Mouse (Mus musculus): ENCODE results near the gene Hps1.
"Not testable (repeated sequence)": the region's sequence is repeated elsewhere in the genome, so short reads cannot be mapped to it uniquely, and the experiment has no call there.

The Hps1 gene

DNA sequence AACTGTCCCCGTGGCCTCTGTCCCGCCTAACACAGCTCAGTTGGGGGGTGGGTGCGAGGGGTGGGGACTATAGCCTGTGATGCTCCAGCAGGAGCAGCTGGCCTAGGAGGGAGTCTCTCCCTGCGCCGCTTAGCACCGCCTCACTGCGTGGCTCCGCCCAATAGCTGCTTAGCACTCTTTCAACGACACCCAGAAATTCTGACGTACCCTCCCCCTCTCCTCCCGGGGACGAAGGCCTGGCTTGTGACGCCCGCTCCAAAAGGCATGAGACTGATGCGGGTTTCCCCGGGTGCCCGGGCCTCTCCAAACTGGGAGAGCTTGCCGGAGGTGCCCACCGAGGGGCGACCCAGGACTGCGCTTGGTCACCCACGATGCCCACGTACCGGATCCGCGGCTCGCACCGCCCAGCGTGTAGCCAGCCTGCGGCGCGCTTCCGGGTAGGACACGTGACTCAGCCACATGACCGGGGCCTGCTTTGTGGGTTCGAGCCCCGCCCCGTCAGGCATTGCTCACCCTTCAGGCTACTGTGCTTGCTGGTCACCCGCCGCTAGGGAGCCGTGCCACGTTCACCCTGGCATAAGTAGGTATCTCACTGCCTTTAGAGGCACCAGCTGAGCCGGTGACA lies at the start of gene Hps1:
TSS of gene Hps1 (minus strand) at position 448 of the 625 bp plus-strand sequence.
- DNase-seq: peak; percentile 84

DNA sequence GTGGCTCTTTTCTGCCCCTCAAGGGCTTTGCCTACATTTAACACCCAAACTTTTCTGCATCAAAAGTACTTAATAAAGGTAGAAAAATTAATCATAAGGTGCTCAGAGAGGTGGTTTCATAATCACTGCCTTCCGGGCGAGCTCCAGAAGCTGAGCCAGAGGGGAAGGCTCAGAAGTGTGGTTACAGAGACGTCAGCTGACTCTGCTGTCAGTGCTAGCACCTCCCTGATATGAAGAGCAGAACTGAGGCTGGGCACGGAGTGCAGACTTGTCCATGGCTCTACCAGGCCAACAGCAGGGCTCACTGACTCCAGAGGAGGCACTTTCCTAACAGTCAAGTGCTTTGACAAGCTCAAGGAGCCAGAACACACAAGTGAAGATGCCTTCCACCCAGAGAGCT lies 49.4 kb upstream of the Hps1 start:
- no peak for DNase-seq

DNA sequence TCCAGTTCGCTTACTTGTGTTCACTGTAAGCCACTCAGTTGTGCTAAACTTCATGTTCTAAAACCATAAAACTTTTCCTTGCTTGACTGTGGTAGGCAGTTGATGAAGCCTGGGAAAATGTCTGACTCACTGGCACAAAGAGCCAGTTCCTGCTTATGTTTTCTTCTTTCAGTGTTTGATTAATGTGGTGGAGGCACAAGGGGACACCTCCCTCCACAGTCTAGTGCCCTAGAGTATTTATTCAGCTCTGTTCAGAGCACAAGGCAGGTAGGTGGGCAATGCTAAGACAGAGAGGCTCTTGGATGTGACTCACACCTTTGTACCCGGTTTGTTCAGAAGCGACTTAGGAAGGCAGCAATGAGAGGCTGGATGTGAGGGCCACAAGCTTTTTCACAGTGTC lies 48.1 kb upstream of the Hps1 start:
- DNase-seq: no peak

DNA sequence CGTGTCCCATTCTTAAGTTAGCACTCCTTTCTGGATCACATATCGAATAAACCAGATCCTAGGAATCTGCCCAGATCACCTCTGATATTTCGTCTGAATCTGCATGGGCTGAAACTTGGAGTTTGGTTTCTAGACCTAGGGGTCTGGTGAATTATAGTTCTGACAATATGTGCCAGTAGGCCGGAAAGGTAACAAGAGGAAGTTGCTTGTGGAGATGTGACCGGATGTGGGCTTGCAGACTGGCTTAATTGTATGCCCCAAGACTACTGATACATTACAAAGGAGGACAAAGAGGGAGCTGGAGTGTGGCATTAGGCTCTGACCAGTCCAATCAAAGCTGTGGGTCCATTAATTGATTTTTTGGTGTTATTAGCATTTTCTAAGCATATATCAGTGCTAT lies 40.3 kb upstream of the Hps1 start:
- DNase-seq: no peak

DNA sequence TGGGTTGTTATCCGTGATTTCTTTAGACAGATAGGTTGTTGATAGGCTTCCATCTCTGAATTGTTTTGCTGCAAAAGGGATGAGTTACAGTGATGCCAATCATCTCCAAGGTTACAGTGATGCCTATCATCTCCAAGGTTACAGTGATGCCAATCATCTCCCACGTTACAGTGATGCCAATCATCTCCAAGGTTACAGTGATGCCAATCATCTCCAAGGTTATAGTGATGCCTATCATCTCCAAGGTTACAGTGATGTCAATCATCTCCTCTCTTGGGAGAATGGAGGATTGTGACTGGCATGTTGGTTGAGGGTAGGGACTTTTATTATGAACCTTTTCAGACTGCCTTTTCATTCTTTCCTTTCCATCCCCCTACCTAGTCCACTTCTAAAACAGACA lies 38.0 kb upstream of the Hps1 start:
- no peak for DNase-seq

DNA sequence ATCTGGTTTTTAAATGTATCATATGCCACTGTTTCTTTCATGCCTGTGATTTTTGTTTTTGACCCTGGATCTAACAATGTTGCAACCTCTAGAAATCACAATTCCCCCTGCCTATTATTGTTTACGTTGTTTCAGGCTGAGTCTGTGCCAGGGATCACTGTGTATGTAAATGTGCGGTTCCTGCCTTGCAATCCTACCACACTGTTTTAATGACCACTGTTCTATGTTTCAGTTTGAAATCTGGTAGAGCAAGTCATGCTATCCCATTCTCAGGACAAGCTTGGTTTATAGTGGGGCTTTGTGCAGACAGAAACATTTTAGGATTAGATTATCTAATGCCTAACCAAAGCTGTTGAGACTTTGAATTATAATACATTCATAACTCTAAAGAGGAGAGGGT lies 36.5 kb upstream of the Hps1 start:
- no peak for DNase-seq

DNA sequence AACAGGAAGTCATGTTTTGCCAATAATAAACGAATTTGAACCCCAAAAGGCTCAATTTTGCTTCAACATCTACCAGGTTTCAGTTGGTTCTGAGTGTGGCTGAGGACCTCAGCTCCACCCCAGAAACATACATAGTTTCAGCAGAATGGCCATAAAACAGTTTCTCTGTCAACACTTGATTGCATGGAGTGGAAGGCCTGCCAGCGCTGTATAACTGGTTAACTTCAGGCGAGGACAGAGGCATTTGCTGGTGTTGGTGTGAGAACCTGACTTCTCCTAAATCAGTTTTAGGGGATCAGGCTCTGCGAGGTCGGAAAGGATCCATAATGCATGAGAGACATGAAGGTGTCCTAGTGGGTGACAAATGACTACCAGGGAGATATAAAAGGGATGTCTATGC lies 30.4 kb upstream of the Hps1 start:
- DNase-seq: no peak

DNA sequence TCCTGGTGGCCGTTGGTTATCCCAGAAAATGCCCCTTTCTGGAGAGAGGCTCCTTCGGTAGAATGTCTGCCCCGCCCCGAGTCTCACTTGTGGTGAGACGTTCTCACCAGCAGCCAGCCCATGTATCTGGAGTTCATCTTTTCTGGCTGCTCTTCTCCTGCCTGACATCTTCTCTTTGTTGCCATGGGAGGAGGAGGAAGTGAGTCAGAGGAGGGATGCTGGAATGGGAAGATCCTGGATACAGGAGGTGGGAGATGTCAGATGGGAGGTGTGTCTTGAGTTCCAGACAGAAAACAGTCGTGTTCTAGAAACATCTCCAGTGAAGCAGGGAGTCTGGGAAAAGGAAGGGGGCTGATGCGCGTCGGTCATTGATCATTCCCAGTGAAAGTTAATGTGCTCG lies 29.7 kb upstream of the Hps1 start:
- DNase-seq: no peak

DNA sequence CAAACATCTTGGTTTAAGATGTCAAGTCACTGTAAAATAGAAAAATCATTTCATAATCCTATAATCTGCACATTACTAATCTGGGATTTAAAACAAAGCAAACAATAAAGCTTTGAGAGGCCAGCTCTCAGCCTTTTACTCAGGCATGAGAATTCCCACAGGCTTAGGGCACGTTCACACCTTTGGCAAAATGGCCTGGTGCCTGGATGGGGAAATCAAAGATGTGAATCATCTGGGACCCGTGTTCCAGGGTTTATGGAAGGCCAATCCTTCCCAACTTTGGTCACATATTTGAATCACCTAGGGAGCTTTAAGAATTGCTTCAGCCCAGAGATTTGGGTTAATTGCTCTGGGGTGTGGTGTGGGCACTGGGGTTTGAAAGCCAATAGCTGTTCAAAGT lies 18.1 kb upstream of the Hps1 start:
- DNase-seq: no peak

DNA sequence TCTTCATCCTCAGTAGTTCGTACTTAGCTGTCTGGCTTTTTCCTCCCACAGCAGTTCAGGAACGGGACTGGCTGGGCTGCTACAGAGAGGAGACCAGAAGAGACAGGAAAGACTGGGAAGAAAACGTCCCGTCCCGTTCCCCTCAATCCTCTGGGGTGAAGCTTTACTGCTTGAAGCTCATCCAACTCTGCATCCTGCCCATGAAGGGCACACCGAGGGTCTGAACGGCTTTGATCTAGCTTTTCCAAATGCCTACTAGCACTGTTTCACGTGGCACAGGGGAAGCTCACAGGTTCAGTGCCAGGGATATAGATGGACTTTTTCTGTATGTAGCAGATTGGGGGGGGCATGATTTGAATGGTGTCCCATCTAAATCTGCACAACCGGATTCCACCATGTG lies 16.0 kb upstream of the Hps1 start:
- no peak for DNase-seq

DNA sequence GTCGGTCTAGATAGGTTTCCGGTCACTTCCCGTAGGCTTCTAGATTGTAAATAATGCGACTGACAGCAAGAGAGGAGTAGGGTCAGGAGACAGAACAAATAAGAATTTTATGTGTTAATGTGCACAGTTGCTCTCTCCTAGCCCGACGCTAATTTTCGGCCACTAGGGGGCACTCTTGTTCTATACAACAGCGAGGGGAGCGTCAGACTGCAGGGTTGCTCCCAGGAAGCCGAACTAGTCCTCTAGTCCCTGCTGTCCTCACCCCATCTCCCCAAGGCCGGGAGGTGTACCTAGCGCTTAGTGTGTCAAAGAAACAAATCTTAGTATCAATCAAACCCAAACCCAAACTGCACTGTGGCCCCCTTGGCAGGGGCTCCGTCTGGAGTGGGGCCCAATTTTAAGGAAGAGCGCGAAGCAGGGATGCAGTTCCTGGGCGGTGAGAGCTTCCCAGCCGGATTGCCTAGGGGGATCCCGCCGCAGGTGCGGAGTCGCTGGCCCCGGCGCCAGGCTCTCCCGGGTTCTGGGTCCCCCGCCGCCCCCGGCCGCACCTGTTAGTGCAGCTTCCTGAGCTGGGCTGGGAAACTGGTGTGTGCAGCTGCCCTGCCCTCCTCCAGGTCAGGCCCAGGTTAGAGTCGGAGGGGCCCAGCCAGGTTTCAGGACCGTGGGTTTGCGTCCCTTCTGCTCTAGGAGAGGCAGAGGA lies 15.3 kb upstream of the Hps1 start:
- peak; percentile 87 for DNase-seq

DNA sequence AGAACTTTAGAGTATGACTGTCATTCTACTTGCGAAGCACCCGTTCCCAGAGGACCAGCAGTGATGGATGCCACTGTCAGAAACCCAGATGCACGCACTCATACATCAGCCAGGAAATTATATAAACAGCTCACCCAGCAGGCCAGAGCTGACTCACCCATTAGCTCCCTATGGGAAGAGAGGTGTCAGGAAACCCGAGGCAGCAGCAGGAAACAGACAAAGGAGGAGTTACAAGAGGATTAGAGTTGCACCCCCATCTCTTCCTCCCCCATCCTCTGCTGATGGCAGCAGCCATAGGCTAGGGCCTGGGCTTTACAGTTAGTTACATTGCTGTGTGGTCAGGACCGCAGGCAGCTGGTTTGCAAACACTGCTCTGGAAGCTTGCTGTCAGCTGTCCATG lies 8.5 kb upstream of the Hps1 start:
- DNase-seq: no peak

DNA sequence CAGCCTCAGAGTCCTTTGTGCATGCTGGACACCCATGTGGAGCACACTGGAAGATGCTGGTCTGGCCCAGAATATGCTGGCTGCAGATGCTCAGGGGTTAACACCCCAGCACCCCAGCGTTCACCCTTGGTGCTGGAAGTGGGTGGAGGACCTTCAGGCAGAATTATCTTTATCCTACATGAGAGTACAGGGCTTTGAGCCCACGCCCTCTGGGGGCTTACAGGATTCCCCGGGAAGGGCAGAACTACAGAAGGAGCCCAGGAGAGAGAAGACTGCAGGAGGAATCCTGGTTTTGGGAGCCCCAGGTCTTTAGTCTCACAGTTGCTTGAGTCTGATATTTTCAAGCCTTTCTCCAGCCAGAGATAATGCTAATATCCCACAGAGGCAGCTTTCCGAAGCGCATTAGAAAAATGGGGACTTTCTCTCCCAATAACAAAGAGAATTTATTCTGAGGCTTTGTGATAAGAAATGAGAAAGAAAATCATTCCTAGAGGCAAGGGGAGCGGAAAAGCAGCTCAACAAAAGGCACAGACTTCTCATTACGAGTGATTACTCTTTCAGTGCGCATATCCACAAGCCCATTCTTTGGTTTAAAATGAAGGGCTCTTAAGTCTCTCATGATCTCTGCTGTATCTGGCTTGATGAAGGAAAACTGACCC lies 5.9 kb upstream of the Hps1 start:
- no peak for DNase-seq

DNA sequence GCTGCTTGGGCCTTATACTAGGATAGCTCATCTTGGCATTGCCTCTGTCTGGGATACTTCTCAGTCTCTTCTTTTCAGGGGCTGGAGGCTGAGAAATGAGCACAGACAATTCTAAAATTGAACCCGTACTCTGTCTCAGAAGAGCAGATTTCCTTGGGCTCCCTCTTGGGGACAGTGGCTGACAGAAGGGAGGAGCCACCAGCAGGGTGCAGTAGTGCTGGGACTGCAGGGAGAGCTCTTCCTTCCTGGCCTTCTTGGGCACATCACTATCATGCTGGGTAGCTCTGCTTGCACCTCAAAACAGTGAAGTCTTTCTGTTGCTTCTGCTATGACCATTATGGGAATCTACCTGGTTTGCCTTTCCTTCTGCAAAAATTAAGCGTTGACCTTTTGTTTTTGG lies 5.4 kb upstream of the Hps1 start:
- DNase-seq: no peak

DNA sequence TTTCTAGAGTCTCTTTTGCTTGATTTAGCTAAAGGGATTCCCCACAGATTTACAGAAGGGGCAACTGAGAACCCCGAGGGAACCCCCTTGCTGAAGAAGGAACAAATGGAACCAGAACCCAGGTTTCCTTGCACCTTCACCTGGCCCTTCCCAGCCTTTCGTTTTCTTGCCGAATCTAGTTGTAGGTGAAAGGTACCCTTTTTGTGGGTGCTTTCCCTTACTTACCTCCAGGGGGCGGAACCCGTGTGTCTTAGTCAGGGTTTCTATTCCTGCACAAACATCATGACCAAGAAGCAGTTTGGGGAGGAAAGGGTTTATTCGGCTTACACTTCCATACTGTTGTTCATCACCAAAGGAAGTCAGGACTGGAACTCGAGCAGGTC lies 369 bp upstream of the Hps1 start:
- not testable (repeated sequence) for DNase-seq

DNA sequence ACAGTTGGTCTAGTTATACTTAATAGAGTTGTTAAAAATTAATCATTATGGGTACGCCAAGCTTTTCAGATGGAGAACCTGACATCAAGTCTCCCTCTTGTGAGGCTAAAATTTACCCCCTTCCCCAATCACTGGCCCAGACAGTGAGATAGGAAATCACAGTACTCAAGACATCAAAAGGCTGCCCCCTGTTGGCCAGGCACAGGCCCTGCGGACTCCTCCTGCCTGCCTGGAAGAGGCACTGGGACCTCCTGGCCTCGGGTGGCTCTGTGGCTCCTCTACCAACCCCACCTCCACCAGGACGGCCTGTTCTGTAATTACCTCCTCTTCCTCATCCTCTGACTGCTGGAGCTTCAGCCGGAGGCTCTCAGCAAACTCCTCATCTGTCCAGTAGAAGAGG lies 2.0 kb downstream of the Hps1 start:
- DNase-seq: no peak

DNA sequence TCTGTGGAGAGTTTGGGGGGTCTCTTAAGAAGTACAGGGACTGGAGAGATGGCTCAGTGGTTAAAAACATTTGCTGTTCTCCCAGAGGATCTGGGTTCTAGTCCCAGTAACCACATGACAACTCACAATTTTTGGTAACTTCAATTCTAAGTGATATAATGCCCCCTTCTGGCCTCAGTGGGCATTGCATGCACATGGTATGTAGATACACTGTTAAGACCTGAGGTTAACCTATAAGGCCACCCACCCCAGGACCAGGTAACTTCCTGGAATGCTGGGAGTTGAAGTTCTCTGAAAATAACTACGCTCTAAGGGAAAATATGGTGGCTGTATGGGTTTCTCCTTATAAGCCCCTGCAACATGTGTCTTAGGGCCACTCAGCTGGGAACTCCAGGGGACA lies 3.0 kb downstream of the Hps1 start:
- no peak for DNase-seq

DNA sequence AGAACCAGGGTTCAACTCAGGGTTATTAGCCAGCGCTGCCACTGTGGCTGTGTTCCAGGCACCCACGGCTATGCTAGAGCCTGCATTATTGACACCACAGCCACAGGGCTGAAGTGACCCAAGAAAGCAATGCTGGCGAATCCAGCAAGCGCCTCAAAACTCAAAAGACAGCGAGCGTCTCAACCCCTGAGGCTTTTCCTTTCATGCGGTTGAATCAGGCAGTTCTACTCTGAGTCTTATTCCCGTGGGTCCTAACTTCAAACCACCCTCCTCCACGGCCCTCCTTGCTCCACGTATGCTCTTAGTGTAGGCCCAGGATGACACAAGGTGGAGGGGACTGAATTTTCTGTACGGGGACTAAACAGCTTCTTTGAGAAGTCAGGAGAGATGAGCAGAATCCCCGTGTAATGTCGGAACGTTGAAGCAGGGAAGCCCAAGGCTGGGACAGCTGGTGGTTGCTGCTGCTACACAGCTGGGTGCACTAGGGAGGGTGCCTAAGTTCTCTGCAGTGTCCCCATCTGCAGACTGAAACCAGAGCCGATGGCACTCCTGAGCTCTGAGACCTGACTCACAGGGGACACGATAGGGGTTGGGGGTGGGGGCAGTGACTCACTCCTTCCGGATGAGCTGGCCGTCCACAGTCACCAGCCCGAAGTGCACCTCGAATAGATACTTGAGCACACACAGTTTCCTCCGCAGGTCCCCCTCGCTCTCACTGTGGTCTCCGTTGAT lies 9.5 kb downstream of the Hps1 start:
- DNase-seq: no peak

DNA sequence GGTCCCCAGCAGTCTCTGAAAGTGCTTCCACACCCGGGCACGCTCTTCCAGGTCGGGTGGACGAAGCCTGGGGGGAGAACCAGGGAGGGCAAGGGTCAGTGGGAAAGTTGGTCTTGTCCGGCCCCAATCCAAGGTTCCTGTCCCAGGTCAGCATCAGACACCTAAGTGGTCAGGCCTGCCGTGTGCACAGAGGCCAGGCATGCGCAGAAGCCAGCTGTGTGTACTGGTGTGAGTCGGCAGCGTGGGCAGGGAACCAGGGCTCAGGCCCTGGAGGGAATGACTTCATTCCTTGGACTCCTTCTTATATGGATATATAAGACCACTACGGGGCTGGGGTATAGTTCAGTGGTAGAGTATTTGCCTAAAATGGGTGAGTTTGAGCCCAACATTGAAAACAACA lies 10.1 kb downstream of the Hps1 start:
- DNase-seq: no peak

DNA sequence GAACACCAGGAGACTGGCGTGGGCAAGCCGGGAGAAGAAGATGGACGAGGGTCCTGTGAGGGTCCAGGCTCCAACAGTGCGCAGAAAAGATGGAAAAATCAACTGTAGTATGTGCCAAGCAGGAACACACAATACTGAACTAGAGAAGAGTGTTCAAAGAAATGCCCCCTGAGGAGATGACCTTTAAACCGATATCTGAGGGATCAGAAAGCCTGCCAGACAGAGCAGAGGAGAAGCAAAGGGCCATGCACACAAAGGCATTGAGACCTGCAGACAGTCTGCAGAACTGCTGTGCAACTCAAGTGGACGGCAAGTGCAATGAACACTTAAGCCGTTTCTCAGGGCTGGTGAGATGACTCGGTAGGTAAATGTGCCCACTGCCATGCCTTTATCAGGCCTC lies 12.4 kb downstream of the Hps1 start:
- DNase-seq: no peak

DNA sequence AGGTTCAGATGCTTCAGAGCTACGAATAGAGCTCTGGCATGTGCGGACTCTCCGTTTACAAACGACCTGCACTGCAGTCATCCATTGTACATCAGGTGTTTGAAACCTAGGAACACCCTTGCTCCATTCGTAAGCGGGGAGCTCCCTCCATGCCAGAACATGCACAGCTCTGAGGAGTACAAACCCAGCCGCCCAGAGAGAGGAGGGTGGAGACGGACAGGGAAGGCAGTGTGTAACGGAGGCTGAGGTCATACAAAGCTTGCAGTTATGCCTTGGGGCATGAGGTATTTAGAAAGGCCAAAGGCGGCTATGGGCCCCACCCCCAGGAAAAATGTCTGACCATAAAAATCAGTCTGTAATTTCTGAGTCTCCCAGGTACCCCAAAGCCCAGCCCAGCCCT lies 15.4 kb downstream of the Hps1 start:
- DNase-seq: no peak

DNA sequence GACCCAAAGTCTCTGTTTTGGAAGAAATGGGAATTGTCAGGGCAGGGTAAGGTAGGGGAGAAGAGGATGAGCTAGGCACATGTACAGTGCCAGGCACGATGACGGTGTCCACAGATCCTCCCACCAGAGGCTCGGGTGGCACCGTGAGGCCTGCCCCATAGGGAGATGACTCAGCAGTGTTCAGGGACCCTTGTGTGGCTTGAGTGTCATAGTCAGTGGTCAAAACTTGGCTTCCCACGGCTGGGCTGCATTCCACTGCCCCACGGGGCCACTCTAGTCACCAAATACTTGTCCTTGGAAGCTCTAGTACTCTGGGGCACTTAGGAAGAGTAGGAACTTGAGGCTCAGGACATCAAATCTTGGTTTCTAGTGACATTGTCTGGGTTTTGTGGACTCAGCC lies 23.1 kb downstream of the Hps1 start:
- DNase-seq: no peak

DNA sequence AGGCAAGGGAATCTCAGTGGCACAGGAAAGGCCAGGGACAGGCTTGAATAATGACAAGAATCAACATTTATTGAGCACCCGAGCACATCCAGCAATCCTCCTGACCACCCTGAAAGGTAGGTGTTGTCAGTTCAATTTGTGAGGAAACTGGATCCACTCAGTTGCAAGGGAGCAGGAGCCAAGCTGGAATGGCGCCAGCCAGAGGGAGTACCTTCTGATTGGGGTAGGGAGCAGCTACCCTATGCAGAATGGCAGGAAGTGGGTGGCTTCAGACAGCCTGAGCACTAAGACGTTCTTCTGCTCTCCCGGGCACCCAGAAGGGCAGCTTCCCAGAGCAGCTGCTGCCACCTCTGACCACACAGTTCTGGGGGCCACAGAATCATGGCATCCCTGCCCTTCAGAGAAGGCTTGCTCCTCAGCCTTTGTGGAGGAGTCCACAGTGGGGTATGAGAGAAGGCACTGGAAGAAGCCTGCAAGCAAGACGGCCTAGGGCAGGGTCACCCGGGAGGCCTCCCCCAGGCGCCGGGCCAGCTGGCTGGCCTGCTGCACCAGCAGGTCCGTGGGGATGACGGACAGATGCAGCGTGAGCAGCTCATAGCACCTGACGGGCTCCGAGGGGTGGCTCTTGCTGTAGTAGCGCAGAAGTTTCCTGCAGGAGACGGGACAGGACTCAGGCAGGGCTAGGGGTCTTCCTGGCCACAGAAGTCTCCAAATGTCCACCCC lies 24.5 kb downstream of the Hps1 start:
- DNase-seq: no peak

All from cerebellum, adult 8-10 months (tissue).